Mouse (Mus musculus) brain, embryonic 14.5 days (tissue): ENCODE data around the gene Vkorc1.

Source experiments
- CTCF ChIP-seq: fragments of 200-500 bp; IDR thresholded peaks from 2 replicates; pipeline ENCODE4 v1.5.1; 2012; ENCODE audit warnings: inconsistent platforms, mild to moderate bottlenecking, moderate library complexity, borderline replicate concordance; ENCODE audit not compliant: insufficient read depth, insufficient read length; ENCODE audit errors: extremely low read depth
- POLR2A ChIP-seq: fragments of 200-500 bp; IDR thresholded peaks from 2 replicates; pipeline ENCODE4 v1.6.1; 2012; ENCODE audit warnings: mild to moderate bottlenecking, inconsistent platforms, borderline replicate concordance; ENCODE audit not compliant: poor library complexity, insufficient read depth, insufficient read length, severe bottlenecking; ENCODE audit errors: extremely low read depth

GRCm38 (mm10) chr7:127915293-127915692, 19.9 kb upstream of the Vkorc1 start:
- TF ChIP-seq CTCF (no peak), POLR2A (no peak)
